Mouse (Mus musculus) G1E (cell line): Measurements from ENCODE around the gene Gm17662.

Experiments
- CTCF ChIP-seq: IDR thresholded peaks from 2 replicates; pipeline ENCODE4 v1.5.1; 2012; ENCODE audit warnings: low read depth, low read length, inconsistent platforms, mixed read lengths
- GATA1 ChIP-seq: IDR thresholded peaks from 2 replicates; pipeline ENCODE4 v1.6.1; 2012; ENCODE audit warnings: borderline replicate concordance, low read length, inconsistent platforms, mixed read lengths

DNA sequence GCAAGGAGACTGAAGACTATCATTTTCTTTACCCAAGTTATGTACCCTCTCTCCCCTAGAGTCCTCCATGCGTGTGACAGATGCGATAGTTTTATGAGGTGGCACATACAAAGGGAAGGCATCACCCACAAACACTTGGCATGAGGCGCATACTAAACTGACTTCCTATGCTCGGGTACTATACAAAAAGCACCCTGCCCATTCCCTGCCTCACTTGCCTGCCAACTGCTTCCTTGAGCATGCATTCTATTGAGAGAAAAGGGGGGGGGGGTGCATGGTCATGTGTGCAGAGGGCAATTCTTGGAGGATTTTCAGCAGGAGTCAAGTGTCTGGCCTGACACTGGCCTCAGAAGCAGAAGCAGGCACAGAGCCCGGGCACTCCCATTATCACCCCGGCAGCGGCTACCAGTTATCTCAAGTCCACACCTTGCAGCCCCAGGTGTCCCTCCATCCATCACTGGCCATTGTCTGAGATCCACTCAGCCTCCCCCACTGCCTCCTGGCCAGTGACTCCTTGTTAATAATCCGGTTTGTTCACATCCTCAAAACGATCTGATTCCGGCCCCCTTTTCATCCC, 46.3 kb upstream of the Gm17662 start:
- TF ChIP-seq CTCF (no peak), GATA1 (no peak)
